Mouse (Mus musculus) liver, embryonic 15.5 days (tissue): ENCODE results near the gene Nek5. TPM values are rescaled to one million over a fixed set of nuclear protein-coding genes. Genes with fewer than 3 reads are reported as not detected.
A peak's percentile ranks its signal among the peaks of the same experiment; 100 is the strongest.

Experiments used
- ATAC-seq: fragments of 200-750 bp; cut with Nextera tagmentation; 2 replicates; pipeline ENCODE4 v1.8.0; 2017; ENCODE audit warnings: moderate number of reproducible peaks, mild to moderate bottlenecking, moderate library complexity; ENCODE audit not compliant: insufficient read depth
- H3K27ac ChIP-seq: fragments of 300-500 bp; sonication (generic); replicated peaks from 2 replicates; pipeline ENCODE4 v1.5.1; 2015; ENCODE audit warnings: mild to moderate bottlenecking, inconsistent platforms
- H3K27me3 ChIP-seq: fragments of 300-500 bp; sonication (generic); 2 replicates; pipeline ENCODE4 v1.6.1; 2015; ENCODE audit warnings: mild to moderate bottlenecking, inconsistent platforms
- H3K36me3 ChIP-seq: fragments of 300-500 bp; sonication (generic); replicated peaks from 2 replicates; pipeline ENCODE4 v1.6.1; 2015; ENCODE audit warnings: moderate library complexity, mild to moderate bottlenecking, inconsistent platforms
- H3K4me1 ChIP-seq: fragments of 300-500 bp; sonication (generic); replicated peaks from 2 replicates; pipeline ENCODE4 v1.6.1; 2015; ENCODE audit warnings: inconsistent platforms
- H3K4me2 ChIP-seq: fragments of 300-500 bp; sonication (generic); 2 replicates; pipeline ENCODE4 v1.6.1; 2015; ENCODE audit warnings: moderate library complexity, mild to moderate bottlenecking, inconsistent platforms
- H3K4me3 ChIP-seq: fragments of 300-500 bp; sonication (generic); replicated peaks from 2 replicates; pipeline ENCODE4 v1.5.1; 2015; ENCODE audit warnings: mild to moderate bottlenecking, inconsistent platforms
- H3K9ac ChIP-seq: fragments of 300-500 bp; sonication (generic); 2 replicates; pipeline ENCODE4 v1.6.1; 2015; ENCODE audit warnings: moderate library complexity, mild to moderate bottlenecking, inconsistent platforms
- H3K9me3 ChIP-seq: fragments of 300-500 bp; sonication (generic); replicated peaks from 2 replicates; pipeline ENCODE4 v1.6.1; 2016; ENCODE audit warnings: inconsistent platforms
- WGBS: fragments of 180-500 bp; shearing (Covaris S2); methylation state at CpG from one replicate; pipeline ENCODE4 v1.1.7; 2015; ENCODE audit warnings: mixed read lengths; ENCODE audit not compliant: insufficient replicate concordance; 5-methylcytosine and 5-hydroxymethylcytosine counted together
- polyA plus RNA-seq: library from polyadenylated mRNA; unstranded; fragments of >200 nt; fragmentation: Nextera tagmentation; extraction: Ambion mirVana; gene quantifications from 2 replicates; pipeline ENCODE4 v1.2.1, GENCODE M21; 2015

Nek5 gene
- polyA plus RNA-seq: 0.08 TPM in 2 replicates

- Histone ChIP-seq H3K27ac (no peak within 1 kb of the TSS), H3K4me2 (peak within 1 kb of the TSS; percentile 83), H3K27me3 (peaks cover 7% of the 10 kb centered on the region; the same call in 1 of the 2 replicates), H3K4me3 (peak within 1 kb of the TSS; percentile 55), H3K4me1 (peaks cover 15% of the 10 kb centered on the region), H3K9me3 (no peaks in the 10 kb centered on the region), H3K36me3 (0 out of 2 replicates have a peak, but pooled peaks cover 5% of the 10 kb centered on the region), H3K9ac (peak within 1 kb of the TSS; percentile 32; the same call in 1 of the 2 replicates)
- ATAC-seq: peak; percentile 74
- WGBS: 2% methylated on average over 29 of the region's 29 CpGs
These were observed at the start of gene Nek5 for GRCm38 (mm10) chr8:22124220-22125152. Nek5 (minus strand) TSS chr8:22125053.

GRCm38 (mm10) chr8:22169167-22169566 is 44.3 kb upstream of the Nek5 start:
- no peak overlapping the region for H3K4me2 ChIP-seq
- H3K27ac ChIP-seq: no peak overlapping the region
- H3K27me3 ChIP-seq: no peaks in the 10 kb centered on the region
- peaks cover 54% of the 10 kb centered on the region for H3K36me3 ChIP-seq
- no peak overlapping the region for H3K9ac ChIP-seq
- H3K9me3 ChIP-seq: no peaks in the 10 kb centered on the region
- WGBS: 89% methylated on average over 5 of the region's 5 CpGs
- no peak overlapping the region for H3K4me3 ChIP-seq
- ATAC-seq: no peak
- peaks cover 19% of the 10 kb centered on the region for H3K4me1 ChIP-seq

- Histone ChIP-seq H3K27ac (peak within 1 kb of the TSS; percentile 76), H3K4me1 (peaks cover 19% of the 10 kb centered on the region), H3K4me2 (peak within 1 kb of the TSS; percentile 82), H3K9ac (peak within 1 kb of the TSS; percentile 75), H3K9me3 (no peaks in the 10 kb centered on the region), H3K4me3 (peak within 1 kb of the TSS; percentile 76), H3K27me3 (no peaks in the 10 kb centered on the region), H3K36me3 (peaks cover 37% of the 10 kb centered on the region)
- ATAC-seq: peak; percentile 98
- under 1% methylated on average over 43 of the region's 43 CpGs for WGBS
These were observed 41.3 kb upstream of the Nek5 start, which contains the start of gene Nek3 for GRCm38 (mm10) chr8:22166080-22166603. Nek3 (minus strand) TSS chr8:22166435.

DNA sequence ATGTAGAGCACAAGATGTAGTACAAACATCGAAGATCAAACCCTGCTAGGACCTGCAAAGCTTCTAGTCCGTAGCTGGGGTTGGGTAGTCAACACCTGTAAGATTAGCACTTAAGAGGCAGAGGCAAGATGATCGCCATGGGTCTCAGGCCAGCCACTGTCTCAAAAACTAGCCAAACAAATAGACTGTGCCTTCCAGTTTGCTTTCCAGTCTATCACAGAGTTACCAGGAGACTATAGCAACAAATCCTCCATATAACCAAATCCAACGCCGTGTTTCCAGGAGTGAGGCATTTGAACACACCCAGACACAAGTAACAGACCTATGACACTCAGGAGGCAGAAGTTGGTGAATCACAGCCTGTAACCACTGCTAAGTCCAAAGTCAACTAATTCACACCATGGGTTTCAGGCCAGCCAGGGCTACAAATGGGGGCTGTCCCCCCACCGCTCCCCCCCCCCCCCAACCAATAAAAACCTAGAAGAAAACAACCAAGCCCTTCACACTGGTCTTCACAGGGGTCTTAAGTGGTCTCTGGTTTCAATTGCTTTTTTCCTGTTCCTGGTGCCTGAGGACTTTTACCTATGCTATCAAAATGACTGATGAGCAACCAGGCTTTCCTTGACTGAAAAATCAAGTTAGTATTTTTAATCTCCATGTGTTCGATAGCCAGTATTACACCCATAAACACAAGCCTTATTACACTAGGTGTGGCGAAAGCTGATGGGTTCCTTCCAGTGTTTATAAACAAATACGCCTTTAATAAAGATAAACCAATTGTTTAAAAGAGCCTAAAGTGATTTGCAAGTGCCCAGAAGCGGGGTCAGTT is 40.6 kb upstream of the Nek5 start:
- Histone ChIP-seq H3K27ac (peak overlapping the region; percentile 76), H3K9ac (peak overlapping the region; percentile 75), H3K27me3 (no peaks in the 10 kb centered on the region), H3K4me3 (peak overlapping the region; percentile 76), H3K4me2 (peak overlapping the region; percentile 82), H3K4me1 (peaks cover 19% of the 10 kb centered on the region), H3K9me3 (no peaks in the 10 kb centered on the region), H3K36me3 (peaks cover 30% of the 10 kb centered on the region)
- peak; percentile 35 for ATAC-seq
- WGBS: 44% methylated on average over 10 of the region's 10 CpGs

DNA sequence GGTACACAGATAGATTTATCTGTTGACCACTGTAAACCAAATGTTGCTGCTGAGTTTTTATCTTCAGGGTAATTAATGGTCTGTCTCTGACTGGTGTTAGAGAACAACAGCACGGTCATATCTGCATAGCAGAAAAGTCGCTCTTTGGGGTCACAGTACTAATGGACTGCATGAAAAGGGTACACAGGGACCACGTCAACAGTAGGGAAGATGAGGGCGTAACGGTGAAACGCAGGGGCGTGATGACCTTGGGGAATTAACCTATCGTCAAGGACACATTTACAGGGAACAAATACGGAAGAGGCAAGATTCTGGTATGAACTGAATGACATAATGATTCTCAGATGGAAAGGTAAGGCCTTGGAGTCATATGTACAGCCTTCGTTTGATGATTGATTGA is 39.6 kb upstream of the Nek5 start:
- Histone ChIP-seq H3K9ac (no peak overlapping the region), H3K4me3 (no peak overlapping the region), H3K9me3 (no peaks in the 10 kb centered on the region), H3K4me2 (no peak overlapping the region), H3K36me3 (peaks cover 26% of the 10 kb centered on the region), H3K27me3 (no peaks in the 10 kb centered on the region), H3K4me1 (peaks cover 19% of the 10 kb centered on the region), H3K27ac (no peak overlapping the region)
- ATAC-seq: no peak
- 76% methylated on average over 10 of the region's 10 CpGs for WGBS

DNA sequence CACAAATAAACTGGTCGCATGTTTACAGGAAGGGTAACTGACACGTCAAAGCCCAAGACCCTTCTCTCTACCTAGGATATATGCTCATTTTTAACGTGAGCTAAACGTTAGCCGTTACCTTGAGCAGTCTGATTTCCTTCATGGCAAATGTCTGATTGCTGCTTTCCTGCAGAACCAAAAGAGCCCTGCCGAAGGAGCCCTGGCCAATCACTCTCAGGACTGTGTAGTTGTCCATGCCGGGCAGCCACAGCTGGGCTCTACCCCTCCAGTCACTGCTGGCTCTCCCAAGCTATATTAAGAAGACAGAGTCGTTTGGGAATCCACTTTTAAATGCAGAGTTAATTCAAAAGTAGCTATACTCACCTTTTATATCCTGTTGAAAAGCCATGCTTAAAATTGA is 37.4 kb upstream of the Nek5 start:
- Histone ChIP-seq H3K4me1 (peaks cover 18% of the 10 kb centered on the region), H3K4me3 (no peak overlapping the region), H3K9me3 (no peaks in the 10 kb centered on the region), H3K4me2 (no peak overlapping the region), H3K9ac (no peak overlapping the region), H3K27me3 (no peaks in the 10 kb centered on the region), H3K27ac (no peak overlapping the region), H3K36me3 (peaks cover 8% of the 10 kb centered on the region; the same call in 1 of the 2 replicates)
- ATAC-seq: no peak
- WGBS: 75% methylated on average over 8 of the region's 8 CpGs

DNA sequence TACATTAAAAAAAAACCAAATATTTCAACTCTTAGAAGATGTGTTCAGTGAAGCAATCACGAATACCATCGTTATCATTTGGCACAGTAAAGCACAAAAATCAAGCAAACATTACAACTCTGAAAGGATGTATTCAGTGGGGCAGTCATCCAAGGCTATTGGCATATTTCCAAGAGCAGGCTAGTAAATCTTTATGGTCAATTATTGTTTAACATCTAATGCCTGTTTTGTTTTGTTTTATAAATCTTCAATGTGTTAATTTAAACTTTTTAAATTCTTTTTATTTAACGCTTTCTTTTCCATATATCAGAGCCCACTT is 25.5 kb upstream of the Nek5 start:
- Histone ChIP-seq H3K4me3 (no peak overlapping the region), H3K4me2 (no peak overlapping the region), H3K27me3 (no peaks in the 10 kb centered on the region), H3K9me3 (no peaks in the 10 kb centered on the region), H3K9ac (no peak overlapping the region), H3K4me1 (no peaks in the 10 kb centered on the region), H3K36me3 (no peaks in the 10 kb centered on the region), H3K27ac (no peak overlapping the region)
- 67% methylated on average over 3 of the region's 3 CpGs for WGBS
- no peak for ATAC-seq

DNA sequence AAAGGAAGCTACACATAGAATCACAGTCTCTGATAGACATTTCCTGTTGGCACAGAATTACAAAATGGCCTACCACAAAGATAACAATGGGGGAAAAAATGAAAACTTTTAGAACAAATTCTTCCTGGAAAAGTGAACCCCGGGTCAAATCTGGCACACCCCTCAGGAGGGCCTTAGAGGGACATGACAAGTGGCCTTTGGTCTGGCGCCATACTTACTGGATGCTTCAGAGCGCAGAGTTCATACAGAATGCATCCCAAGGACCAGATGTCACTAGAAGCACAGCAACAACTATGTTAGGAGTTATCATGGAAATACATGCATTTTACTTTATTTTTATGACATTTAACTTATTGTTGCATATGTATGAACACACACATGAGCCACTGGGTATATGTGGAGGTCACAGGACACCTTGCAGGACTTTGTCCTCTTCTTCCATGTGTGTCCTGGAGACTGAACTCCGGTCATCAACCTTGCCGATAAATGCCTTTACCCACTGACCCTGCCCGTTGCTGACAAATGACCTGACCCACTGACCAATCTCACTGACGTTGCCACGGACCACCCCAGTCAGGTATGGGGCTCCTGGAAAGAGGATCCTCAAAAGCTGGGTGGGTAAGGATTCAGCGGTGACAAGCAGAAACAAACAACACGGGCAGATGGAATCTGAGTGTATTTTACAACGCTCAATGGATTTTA is 24.9 kb upstream of the Nek5 start:
- H3K36me3 ChIP-seq: no peaks in the 10 kb centered on the region
- no peak overlapping the region for H3K4me3 ChIP-seq
- ATAC-seq: no peak
- H3K9ac ChIP-seq: no peak overlapping the region
- H3K27me3 ChIP-seq: no peaks in the 10 kb centered on the region
- H3K9me3 ChIP-seq: no peaks in the 10 kb centered on the region
- 81% methylated on average over 11 of the region's 11 CpGs for WGBS
- no peak overlapping the region for H3K27ac ChIP-seq
- no peak overlapping the region for H3K4me2 ChIP-seq
- 0 out of 2 replicates have a peak, but pooled peaks cover under 1% of the 10 kb centered on the region for H3K4me1 ChIP-seq

DNA sequence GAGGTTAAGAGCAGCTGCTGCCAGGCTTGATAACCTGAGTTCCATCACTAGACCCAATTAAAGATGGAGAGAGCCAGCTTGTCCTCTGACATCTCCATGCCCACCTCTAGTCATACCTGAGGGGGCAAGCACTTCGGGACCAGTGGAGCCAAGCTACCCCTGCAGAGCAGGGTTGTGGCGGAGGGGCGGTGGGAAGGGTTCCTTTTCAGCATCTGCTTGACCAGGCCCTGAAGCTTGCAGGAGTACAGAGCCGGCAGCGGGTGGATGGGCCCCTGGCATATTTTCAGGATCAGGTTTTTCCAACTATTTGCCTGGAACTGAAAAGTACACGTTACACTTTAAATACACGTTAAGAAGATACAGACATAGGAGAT is 23.5 kb upstream of the Nek5 start:
- Histone ChIP-seq H3K4me1 (peaks cover 14% of the 10 kb centered on the region), H3K9me3 (no peaks in the 10 kb centered on the region), H3K27me3 (no peaks in the 10 kb centered on the region), H3K9ac (no peak overlapping the region), H3K36me3 (no peaks in the 10 kb centered on the region), H3K27ac (no peak overlapping the region), H3K4me3 (no peak overlapping the region), H3K4me2 (no peak overlapping the region)
- no peak for ATAC-seq
- WGBS: 89% methylated on average over 7 of the region's 7 CpGs

- no peak for ATAC-seq
- Histone ChIP-seq H3K9ac (no peak overlapping the region), H3K4me2 (no peak overlapping the region), H3K27ac (no peak overlapping the region), H3K4me3 (no peak overlapping the region), H3K9me3 (no peaks in the 10 kb centered on the region), H3K4me1 (peaks cover 14% of the 10 kb centered on the region), H3K36me3 (no peaks in the 10 kb centered on the region), H3K27me3 (no peaks in the 10 kb centered on the region)
- WGBS: 68% methylated on average over 9 of the region's 9 CpGs
These were observed 23.0 kb upstream of the Nek5 start for GRCm38 (mm10) chr8:22147706-22148366.
